Comparison of ENCODE assay signal across 25 mouse cellular contexts in the genomic region with DNA sequence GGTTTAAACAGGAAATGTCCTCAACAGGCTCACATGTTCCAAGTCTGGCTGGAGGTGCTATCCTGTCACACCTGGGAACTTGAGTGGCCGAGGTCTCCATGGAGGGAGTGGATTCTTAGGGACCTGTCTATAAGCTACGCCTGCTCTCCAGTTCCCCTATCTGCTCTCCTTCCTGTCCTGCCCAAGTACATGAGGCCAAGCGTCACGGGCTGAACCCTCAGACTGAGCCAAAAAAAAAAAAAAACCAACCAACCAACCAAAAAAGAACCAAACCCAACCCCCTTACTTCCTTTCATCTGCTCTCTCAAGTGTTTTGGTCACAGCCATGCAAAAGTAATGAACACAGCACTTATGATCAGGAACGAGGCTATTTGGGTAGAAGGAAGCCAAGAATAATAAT. TPM values are rescaled to one million over a fixed set of nuclear protein-coding genes. Genes with fewer than 3 reads are reported as not detected.
A peak's percentile ranks its signal among the peaks of the same experiment; 100 is the strongest.
DNase-seq lines count a peak whose midpoint lies in the region; ATAC-seq and TF ChIP-seq lines count a peak whose summit lies in the region.
"Had no signal": no experiment of that assay in that cellular context is flagged by ENCODE, and none has a peak within 500 bp of the region (broad histone marks: within the 10 kb centered on the region; RNA-seq: fewer than 3 reads in every experiment).

No protein-coding gene starts in this region.

- no peaks in the 10 kb centered on the region for H3K9me3 ChIP-seq in lung, postnatal 0 days (ENCODE audit: low read length)
- no peaks in the 10 kb centered on the region for H3K9me3 ChIP-seq in limb, embryonic 10.5 days (replicated peaks)
- H3K9me3 ChIP-seq: embryonic facial prominence, embryonic 10.5 days; forebrain, embryonic 13.5 days; heart, embryonic 15.5 days; hindbrain, embryonic 12.5 days had no signal

- no peaks in the 10 kb centered on the region for H3K4me1 ChIP-seq in lung, postnatal 0 days (ENCODE audit: insufficient read depth, low read depth, low read length)
- peaks cover 13% of the 10 kb centered on the region for H3K4me1 ChIP-seq in bone marrow macrophage, adult 2 months (ENCODE audit: control insufficient read depth, insufficient read depth, low read length)
- H3K4me1 ChIP-seq in limb, embryonic 10.5 days = no peaks in the 10 kb centered on the region
- H3K4me1 ChIP-seq: embryonic facial prominence, embryonic 10.5 days; forebrain, embryonic 13.5 days; heart, embryonic 15.5 days; hindbrain, embryonic 12.5 days had no signal

- TF ChIP-seq POLR2A in bone marrow macrophage, adult 2 months (IDR thresholded peaks at IDR 0.05; ENCODE audit: borderline replicate concordance, low read depth, low read length) = no peak

- no peak for ATAC-seq in lung, postnatal 0 days
- ATAC-seq in granulocyte monocyte progenitor cell, adult 5-6 weeks (replicated peaks; ENCODE audit: poor library complexity, severe bottlenecking) = peak; percentile 59
- peak; percentile 69 for ATAC-seq in megakaryocyte progenitor cell, adult 5-6 weeks (replicated peaks; ENCODE audit: poor library complexity)
- ATAC-seq: forebrain, embryonic 13.5 days; forebrain, postnatal 0 days; hindbrain, embryonic 16.5 days; inflammation-experienced regulatory T-cells, adult 6 months had no signal

- no peak overlapping the region for H3K4me3 ChIP-seq in lung, postnatal 0 days (ENCODE audit: low read depth, low read length)
- no peak overlapping the region for H3K4me3 ChIP-seq in bone marrow macrophage, adult 2 months (ENCODE audit: insufficient read depth, low read length)
- no peak overlapping the region for H3K4me3 ChIP-seq in limb, embryonic 10.5 days
- H3K4me3 ChIP-seq: embryonic facial prominence, embryonic 10.5 days; forebrain, embryonic 13.5 days; gastrocnemius, adult 2 months; heart, embryonic 15.5 days; hindbrain, embryonic 12.5 days had no signal

- H3K27ac ChIP-seq in lung, postnatal 0 days (ENCODE audit: low read length) = no peak overlapping the region
- H3K27ac ChIP-seq in bone marrow macrophage, adult 2 months (ENCODE audit: insufficient read depth, low read depth, low read length) = peak overlapping the region; percentile 68
- H3K27ac ChIP-seq in limb, embryonic 10.5 days = no peak overlapping the region
- H3K27ac ChIP-seq: embryonic facial prominence, embryonic 10.5 days; forebrain, embryonic 13.5 days; gastrocnemius, adult 2 months; heart, embryonic 15.5 days; hindbrain, embryonic 12.5 days had no signal

- 55% methylated on average over 5 of the region's 5 CpGs for WGBS in lung, postnatal 0 days
- 91% methylated on average over 5 of the region's 5 CpGs for WGBS in limb, embryonic 10.5 days

- peaks cover 46% of the 10 kb centered on the region for H3K36me3 ChIP-seq in lung, postnatal 0 days (ENCODE audit: insufficient read depth, low read length)
- H3K36me3 ChIP-seq in limb, embryonic 10.5 days = peaks cover 99% of the 10 kb centered on the region

- 0 out of 2 replicates have a peak, but pooled peaks have one; percentile 14 for TF ChIP-seq EP300 in lung, postnatal 0 days (IDR thresholded peaks at IDR 0.05)

- no peaks in the 10 kb centered on the region for H3K27me3 ChIP-seq in lung, postnatal 0 days (replicated peaks; ENCODE audit: insufficient read depth, low read length)
- H3K27me3 ChIP-seq in limb, embryonic 10.5 days (ENCODE audit: low read depth, poor library complexity, severe bottlenecking) = no peaks in the 10 kb centered on the region
- H3K27me3 ChIP-seq: forebrain, embryonic 13.5 days; heart, embryonic 15.5 days; hindbrain, embryonic 12.5 days had no signal

- H3K4me2 ChIP-seq in lung, postnatal 0 days (replicated peaks; ENCODE audit: low read depth, low read length) = no peak overlapping the region
- H3K4me2 ChIP-seq: forebrain, embryonic 13.5 days; heart, embryonic 11.5 days; heart, embryonic 15.5 days; hindbrain, embryonic 12.5 days had no signal

- TF ChIP-seq CTCF in lung, postnatal 0 days (IDR thresholded peaks at IDR 0.05) = no peak
- no peak for TF ChIP-seq CTCF in bone marrow macrophage, adult 2 months (IDR thresholded peaks at IDR 0.05; ENCODE audit: low read depth, low read length)

- DNase-seq in lung, postnatal 0 days (ENCODE audit: low spot score) = no peak
- DNase-seq in lung, postnatal 4 days = no peak
- no peak for DNase-seq in cerebellum, adult 11 months
- DNase-seq in layer of hippocampus, postnatal 25 days (ENCODE audit: extremely low spot score in 1 of 2, low spot score in 1 of 2) = no peak
- no peak for DNase-seq in limb, embryonic 10.5 days (ENCODE audit: low spot score)
- DNase-seq: adrenal gland, adult 8-10 months; adrenal gland, postnatal 36 days; cerebellum, adult 18-20 months; cerebellum, adult 9-11 months; cerebellum, postnatal 36 days; forebrain, postnatal 0 days; gastrocnemius, adult 2 months; gastrocnemius, postnatal 25 days; heart, adult 11 months; heart, postnatal 14 days had no signal

- H3K9ac ChIP-seq in lung, postnatal 0 days (replicated peaks; ENCODE audit: low read depth) = no peak overlapping the region
- H3K9ac ChIP-seq: forebrain, embryonic 13.5 days; forebrain, postnatal 0 days; heart, embryonic 15.5 days; hindbrain, embryonic 12.5 days had no signal

RNA-seq across cellular contexts. Expression of a gene that starts 7.5 kb away (rescaled TPM):
- 94.8 and 97.5 TPM in 2 replicates for polyA plus RNA-seq in lung, postnatal 0 days (2015; fragmentation: Nextera tagmentation; extraction: Ambion mirVana)
- 87.1 and 111 TPM in 2 replicates for polyA plus RNA-seq in bone marrow macrophage, adult 2 months (2012; ENCODE audit: insufficient read depth, insufficient read length, missing spikeins)
- 47.8 and 52.4 TPM in 2 replicates for total RNA-seq in granulocyte monocyte progenitor cell, adult 5-6 weeks (2014; fragmentation: Nextera tagmentation)
- total RNA-seq in granulocyte monocyte progenitor cell, adult 5-6 weeks (2017) = 61.0 and 101 TPM in 2 replicates
- 48.9 and 54.6 TPM in 2 replicates for total RNA-seq in megakaryocyte progenitor cell, adult 5-6 weeks (2015)
- 91.9 and 103 TPM in 2 replicates for total RNA-seq in megakaryocyte progenitor cell, adult 5-6 weeks (2017)
- total RNA-seq in layer of hippocampus, postnatal 25 days (2021) = 10 to 100 TPM; 68.9 to 81.5 TPM
- polyA plus RNA-seq in limb, embryonic 10.5 days (2016; fragmentation: Nextera tagmentation; extraction: Ambion mirVana) = 61.7 and 66.8 TPM in 2 replicates

RNA-seq across cellular contexts. Expression of a gene that starts 7.6 kb away (rescaled TPM):
- 16.1 and 16.5 TPM in 2 replicates for polyA plus RNA-seq in lung, postnatal 0 days (2015; fragmentation: Nextera tagmentation; extraction: Ambion mirVana)
- 12.3 and 12.7 TPM in 2 replicates for polyA plus RNA-seq in bone marrow macrophage, adult 2 months (2012; ENCODE audit: insufficient read depth, insufficient read length, missing spikeins)
- 12.0 and 16.7 TPM in 2 replicates for total RNA-seq in granulocyte monocyte progenitor cell, adult 5-6 weeks (2014; fragmentation: Nextera tagmentation)
- 31.9 and 37.4 TPM in 2 replicates for total RNA-seq in granulocyte monocyte progenitor cell, adult 5-6 weeks (2017)
- 15.3 and 17.0 TPM in 2 replicates for total RNA-seq in megakaryocyte progenitor cell, adult 5-6 weeks (2015)
- total RNA-seq in megakaryocyte progenitor cell, adult 5-6 weeks (2017) = 37.7 and 42.0 TPM in 2 replicates
- total RNA-seq in layer of hippocampus, postnatal 25 days (2021) = 10 to 100 TPM; 14.4 to 18.6 TPM
- 31.4 and 34.3 TPM in 2 replicates for polyA plus RNA-seq in limb, embryonic 10.5 days (2016; fragmentation: Nextera tagmentation; extraction: Ambion mirVana)

RNA-seq across cellular contexts. Expression of a gene that starts 30.9 kb away (rescaled TPM):
- polyA plus RNA-seq in lung, postnatal 0 days (2015; fragmentation: Nextera tagmentation; extraction: Ambion mirVana) = 41.0 and 46.4 TPM in 2 replicates
- 30.3 and 33.4 TPM in 2 replicates for polyA plus RNA-seq in bone marrow macrophage, adult 2 months (2012; ENCODE audit: insufficient read depth, insufficient read length, missing spikeins)
- 64.5 and 70.1 TPM in 2 replicates for total RNA-seq in granulocyte monocyte progenitor cell, adult 5-6 weeks (2014; fragmentation: Nextera tagmentation)
- 71.8 and 85.0 TPM in 2 replicates for total RNA-seq in granulocyte monocyte progenitor cell, adult 5-6 weeks (2017)
- 61.7 and 64.2 TPM in 2 replicates for total RNA-seq in megakaryocyte progenitor cell, adult 5-6 weeks (2015)
- 75.6 and 75.9 TPM in 2 replicates for total RNA-seq in megakaryocyte progenitor cell, adult 5-6 weeks (2017)
- 10 to 100 TPM; 35.2 to 43.5 TPM for total RNA-seq in layer of hippocampus, postnatal 25 days (2021)
- polyA plus RNA-seq in limb, embryonic 10.5 days (2016; fragmentation: Nextera tagmentation; extraction: Ambion mirVana) = 40.2 and 40.5 TPM in 2 replicates
